In the genomic region with DNA sequence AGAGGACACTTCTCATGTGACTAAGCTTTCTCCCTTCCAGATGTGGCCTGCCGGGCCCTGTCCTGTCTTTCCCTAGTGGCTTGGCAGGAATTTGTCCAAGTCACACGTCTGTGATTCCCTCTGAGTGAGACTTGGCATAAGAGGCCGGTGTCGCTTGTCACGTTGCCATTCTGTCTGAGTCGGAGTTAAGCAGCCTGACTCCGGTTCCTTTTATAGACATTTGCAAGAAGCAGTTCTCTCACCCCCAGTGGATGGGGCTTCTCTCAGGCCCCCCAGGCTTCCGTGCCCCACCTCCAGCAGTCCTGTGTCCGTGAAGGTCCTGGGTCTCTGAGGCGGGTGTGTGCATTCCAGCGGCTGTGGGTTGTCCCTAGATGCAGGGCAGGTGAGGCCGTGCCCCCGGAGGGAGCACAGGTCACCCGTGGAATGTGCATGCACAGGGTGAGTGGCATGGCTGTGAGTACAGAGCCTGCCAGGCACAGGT, we compare ENCODE assay signal across 8 mouse cellular contexts. TPM values are rescaled to one million over a fixed set of nuclear protein-coding genes. Genes with fewer than 3 reads are reported as not detected.
A peak's percentile ranks its signal among the peaks of the same experiment; 100 is the strongest.
DNase-seq lines count a peak whose midpoint lies in the region; ATAC-seq lines count a peak whose summit lies in the region.

No protein-coding gene starts in this region.

- no peaks in the 10 kb centered on the region for H3K27me3 ChIP-seq in embryonic facial prominence, embryonic 10.5 days (replicated peaks; ENCODE audit: low read depth, poor library complexity, severe bottlenecking)
- H3K27me3 ChIP-seq in heart, embryonic 10.5 days (ENCODE audit: insufficient read depth, poor library complexity, severe bottlenecking) = no peaks in the 10 kb centered on the region

- ATAC-seq in CD4-positive, CD25-positive, alpha-beta regulatory T cell, adult 4 months = no peak

- H3K36me3 ChIP-seq in embryonic facial prominence, embryonic 10.5 days (replicated peaks) = peaks cover 56% of the 10 kb centered on the region
- H3K36me3 ChIP-seq in heart, embryonic 10.5 days = peaks cover 32% of the 10 kb centered on the region

- H3K4me3 ChIP-seq in embryonic facial prominence, embryonic 10.5 days = peak overlapping the region; percentile 95
- peak overlapping the region; percentile 97 for H3K4me3 ChIP-seq in heart, embryonic 10.5 days

- peaks cover 69% of the 10 kb centered on the region for H3K4me1 ChIP-seq in embryonic facial prominence, embryonic 10.5 days
- peaks cover 68% of the 10 kb centered on the region for H3K4me1 ChIP-seq in heart, embryonic 10.5 days

- 28% methylated on average over 14 of the region's 14 CpGs for WGBS in embryonic facial prominence, embryonic 10.5 days
- 25% methylated on average over 14 of the region's 14 CpGs for WGBS in heart, embryonic 10.5 days

- peak overlapping the region; percentile 98; the same call in 1 of the 2 replicates for H3K27ac ChIP-seq in embryonic facial prominence, embryonic 10.5 days (replicated peaks)
- H3K27ac ChIP-seq in heart, embryonic 10.5 days = peak overlapping the region; percentile 99

- H3K9me3 ChIP-seq in embryonic facial prominence, embryonic 10.5 days = no peaks in the 10 kb centered on the region
- no peaks in the 10 kb centered on the region for H3K9me3 ChIP-seq in heart, embryonic 10.5 days

- DNase-seq in cerebellum, adult 11-12 months = peak; percentile 41
- no peak for DNase-seq in cerebellum, adult 8-10 months
- DNase-seq in embryonic facial prominence, embryonic 10.5 days (ENCODE audit: low spot score) = no peak
- no peak for DNase-seq in heart, embryonic 10.5 days (ENCODE audit: low spot score)
- peak; percentile 81 to 86 for DNase-seq in kidney, adult 8-10 months
- DNase-seq in lung, postnatal 10 days = peak; percentile 88
- no peak for DNase-seq in urinary bladder, postnatal 10 days (ENCODE audit: low spot score)

RNA-seq across cellular contexts. Expression of gene Bri3, which starts 13.9 kb away (rescaled TPM):
- polyA plus RNA-seq in embryonic facial prominence, embryonic 10.5 days (2016; fragmentation: Nextera tagmentation; extraction: Ambion mirVana) = 119 and 124 TPM in 2 replicates
- polyA plus RNA-seq in heart, embryonic 10.5 days (2016; fragmentation: Nextera tagmentation; extraction: Ambion mirVana) = 104 and 110 TPM in 2 replicates
- polyA plus RNA-seq in CD4-positive, CD25-positive, alpha-beta regulatory T cell, adult 4 months (2017; shearing (Covaris generic)) = 1 to 10 TPM; 2.6 to 5.2 TPM

RNA-seq across cellular contexts. Expression of gene Tecpr1, which starts 34.8 kb away (rescaled TPM):
- 19.3 and 21.1 TPM in 2 replicates for polyA plus RNA-seq in embryonic facial prominence, embryonic 10.5 days (2016; fragmentation: Nextera tagmentation; extraction: Ambion mirVana)
- 15.1 and 18.7 TPM in 2 replicates for polyA plus RNA-seq in heart, embryonic 10.5 days (2016; fragmentation: Nextera tagmentation; extraction: Ambion mirVana)
- 100 to 1,000 TPM in 1 of 2 experiments, 10 to 100 TPM in 1; 78.5 to 109 TPM for polyA plus RNA-seq in CD4-positive, CD25-positive, alpha-beta regulatory T cell, adult 4 months (2017; shearing (Covaris generic))

Comparison
In these comparisons a context has a peak if more than half of its experiments do, and no peak if none do; other contexts are left out.
1. DNase-seq: peak in cerebellum, adult 11-12 months (single experiment), kidney, adult 8-10 months (2 of 2) and lung, postnatal 10 days (single experiment); none in cerebellum, adult 8-10 months (single experiment), embryonic facial prominence, embryonic 10.5 days (single experiment), heart, embryonic 10.5 days (single experiment) and urinary bladder, postnatal 10 days (single experiment).
2. RNA of gene Bri3, which starts 13.9 kb away (polyA plus RNA-seq): 119 to 124 TPM in embryonic facial prominence, embryonic 10.5 days and 104 to 110 TPM in heart, embryonic 10.5 days; 2.6 to 5.2 TPM in CD4-positive, CD25-positive, alpha-beta regulatory T cell, adult 4 months; every median in the first group is over 10 times any median in the second.